Mouse (Mus musculus) urinary bladder, postnatal 14 days (tissue): Measurements from ENCODE around the gene Olfr222.

Experiments used
- DNase-seq: peaks from one replicate; pipeline ENCODE4 v3.0.0; 2021; ENCODE audit warnings: low spot score

Olfr222 gene

GRCm38 (mm10) chr11:59540123-59540522 is 35.9 kb downstream of the Olfr222 start:
- DNase-seq = no peak

- peak; percentile 73 for DNase-seq
Measured at GRCm38 (mm10) chr11:59538387-59538786, 37.6 kb downstream of the Olfr222 start.

- peak; percentile 19 for DNase-seq
Measured at GRCm38 (mm10) chr11:59537218-59538130, 38.6 kb downstream of the Olfr222 start.

- no peak for DNase-seq
Measured at GRCm38 (mm10) chr11:59531562-59531961, 44.5 kb downstream of the Olfr222 start.

- DNase-seq = no peak
Measured at GRCm38 (mm10) chr11:59530870-59531535, 45.0 kb downstream of the Olfr222 start.

GRCm38 (mm10) chr11:59530221-59530620 is 45.8 kb downstream of the Olfr222 start:
- DNase-seq = no peak

GRCm38 (mm10) chr11:59526472-59527080 is 49.5 kb downstream of the Olfr222 start, which contains the start of gene Zkscan17:
Gene Zkscan17 (minus strand): TSS chr11:59526751.
- DNase-seq = peak; percentile 20

GRCm38 (mm10) chr11:59525237-59525636 is 50.8 kb downstream of the Olfr222 start:
- peak; percentile 80 for DNase-seq

- DNase-seq = no peak
Measured at GRCm38 (mm10) chr11:59524150-59524549, 51.9 kb downstream of the Olfr222 start.
